Mouse (Mus musculus): ENCODE measurements at regions not wholly inside any gene's neighbourhood (a gene's known extent, or its start where the extent isn't known, plus 50 kb on each side); places are given as distances from the start of the nearest gene placed in this dataset.
"Not testable (repeated sequence)": the region's sequence is repeated elsewhere in the genome, so short reads cannot be mapped to it uniquely, and the experiment has no call there.

- no peak for DNase-seq (ENCODE audit: low read depth, low spot score)
- Histone ChIP-seq H3K27me3 (ENCODE audit: control insufficient read depth, insufficient read depth, low read length, poor library complexity, severe bottlenecking) (no peaks in the 10 kb centered on the region), H3K36me3 (ENCODE audit: control insufficient read depth, insufficient read depth, low read length, poor library complexity, severe bottlenecking) (no peaks in the 10 kb centered on the region)
These were observed 348.7 kb upstream of the Cpeb2 start for GRCm38 (mm10) chr5:42884251-42884650.

- Histone ChIP-seq H3K27me3 (ENCODE audit: control insufficient read depth, insufficient read depth, low read length, poor library complexity, severe bottlenecking) (no peaks in the 10 kb centered on the region), H3K36me3 (ENCODE audit: control insufficient read depth, insufficient read depth, low read length, poor library complexity, severe bottlenecking) (no peaks in the 10 kb centered on the region)
- DNase-seq (ENCODE audit: low read depth, low spot score): no peak
These were observed 341.1 kb upstream of the Cpeb2 start for GRCm38 (mm10) chr5:42891890-42892289.

- Histone ChIP-seq H3K27me3 (ENCODE audit: control insufficient read depth, insufficient read depth, low read length, poor library complexity, severe bottlenecking) (no peaks in the 10 kb centered on the region), H3K36me3 (ENCODE audit: control insufficient read depth, insufficient read depth, low read length, poor library complexity, severe bottlenecking) (no peaks in the 10 kb centered on the region)
- no peak for DNase-seq (ENCODE audit: low read depth, low spot score)
These were observed 326.8 kb upstream of the Cpeb2 start for GRCm38 (mm10) chr5:42906136-42906535.

DNA sequence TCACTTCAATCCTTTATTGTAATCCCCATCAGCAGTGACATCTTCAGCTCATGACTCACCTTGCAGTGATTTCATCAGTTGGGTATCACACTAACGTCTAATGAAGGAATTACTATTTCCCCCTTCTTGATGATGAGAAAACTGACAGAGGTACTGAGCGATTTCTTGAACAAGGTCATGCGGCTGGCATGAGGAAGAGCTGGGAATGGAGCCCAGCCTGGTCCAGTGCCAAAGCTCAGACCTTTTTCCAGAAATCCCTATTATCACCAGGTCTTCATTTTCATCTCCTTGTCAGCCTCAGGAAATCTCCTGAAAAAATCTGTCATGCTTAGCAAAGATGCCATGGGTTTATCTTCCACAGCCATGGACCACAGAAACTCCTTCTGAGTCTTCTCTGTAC is 313.6 kb upstream of the Cpeb2 start:
- no peaks in the 10 kb centered on the region for H3K27me3 ChIP-seq (ENCODE audit: control insufficient read depth, insufficient read depth, low read length, poor library complexity, severe bottlenecking)
- no peak for DNase-seq (ENCODE audit: low read depth, low spot score)
- no peaks in the 10 kb centered on the region for H3K36me3 ChIP-seq (ENCODE audit: control insufficient read depth, insufficient read depth, low read length, poor library complexity, severe bottlenecking)

DNA sequence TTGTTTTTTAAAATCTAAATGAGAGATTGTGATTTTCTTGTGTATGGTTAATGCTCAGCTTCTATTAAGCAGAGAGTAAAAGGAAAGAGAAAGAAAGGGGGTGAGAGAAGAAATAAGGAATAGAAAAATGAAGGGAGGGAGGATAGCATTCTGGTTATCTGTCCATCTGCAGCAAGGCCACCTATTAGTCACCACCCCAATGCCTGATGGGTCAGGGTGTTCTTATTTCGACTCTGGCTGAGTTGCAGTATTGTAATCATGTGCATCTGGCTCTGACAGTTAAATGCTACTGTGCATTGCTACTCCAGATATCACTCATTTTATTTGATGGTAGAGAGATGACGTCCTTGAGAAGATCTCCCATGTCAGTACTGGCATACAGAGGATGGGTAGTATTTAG is 300.9 kb upstream of the Cpeb2 start:
- Histone ChIP-seq H3K36me3 (ENCODE audit: control insufficient read depth, insufficient read depth, low read length, poor library complexity, severe bottlenecking) (no peaks in the 10 kb centered on the region), H3K27me3 (ENCODE audit: control insufficient read depth, insufficient read depth, low read length, poor library complexity, severe bottlenecking) (no peaks in the 10 kb centered on the region)
- DNase-seq (ENCODE audit: low read depth, low spot score): no peak

GRCm38 (mm10) chr5:42959296-42959862 is 273.6 kb upstream of the Cpeb2 start:
- H3K36me3 ChIP-seq (ENCODE audit: control insufficient read depth, insufficient read depth, low read length, poor library complexity, severe bottlenecking): no peaks in the 10 kb centered on the region
- DNase-seq (ENCODE audit: low read depth, low spot score): no peak

DNA sequence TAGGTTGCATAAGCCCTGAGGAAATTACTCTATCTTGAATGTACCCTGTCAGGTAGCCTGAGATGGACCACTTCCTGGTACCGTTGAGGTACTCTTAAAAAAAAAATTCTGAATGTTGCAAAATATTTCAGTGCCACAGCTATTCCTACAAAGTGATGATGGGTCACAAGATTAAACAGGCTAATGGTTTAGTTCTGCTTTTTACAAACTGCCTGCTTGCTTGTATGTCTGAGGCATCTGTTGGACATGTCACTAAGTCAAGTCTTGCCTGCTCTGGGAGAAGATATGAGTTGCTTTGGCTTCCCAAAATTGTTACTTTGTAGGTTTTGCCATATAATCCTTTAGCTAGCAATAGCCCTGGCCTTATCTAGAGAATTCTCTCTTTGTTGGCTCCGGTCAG is 266.0 kb upstream of the Cpeb2 start:
- H3K36me3 ChIP-seq (ENCODE audit: control insufficient read depth, insufficient read depth, low read length, poor library complexity, severe bottlenecking); H3K27me3 ChIP-seq (ENCODE audit: control insufficient read depth, insufficient read depth, low read length, poor library complexity, severe bottlenecking); DNase-seq (ENCODE audit: low read depth, low spot score): not testable (repeated sequence)

More at GRCm38 (mm10) chr5:42959296-42959862, 273.6 kb upstream of the Cpeb2 start:
- no peaks in the 10 kb centered on the region for H3K27me3 ChIP-seq (ENCODE audit: control insufficient read depth, insufficient read depth, low read length, poor library complexity, severe bottlenecking)

GRCm38 (mm10) chr5:42969209-42969608 is 263.8 kb upstream of the Cpeb2 start:
- H3K36me3 ChIP-seq (ENCODE audit: control insufficient read depth, insufficient read depth, low read length, poor library complexity, severe bottlenecking): no peaks in the 10 kb centered on the region

GRCm38 (mm10) chr5:42969621-42970020 is 263.3 kb upstream of the Cpeb2 start:
- DNase-seq (ENCODE audit: low read depth, low spot score): no peak
- Histone ChIP-seq H3K36me3 (ENCODE audit: control insufficient read depth, insufficient read depth, low read length, poor library complexity, severe bottlenecking) (no peaks in the 10 kb centered on the region), H3K27me3 (ENCODE audit: control insufficient read depth, insufficient read depth, low read length, poor library complexity, severe bottlenecking) (no peaks in the 10 kb centered on the region)

More at GRCm38 (mm10) chr5:42969209-42969608, 263.8 kb upstream of the Cpeb2 start:
- no peaks in the 10 kb centered on the region for H3K27me3 ChIP-seq (ENCODE audit: control insufficient read depth, insufficient read depth, low read length, poor library complexity, severe bottlenecking)
- no peak for DNase-seq (ENCODE audit: low read depth, low spot score)

GRCm38 (mm10) chr5:42977108-42977507 is 255.9 kb upstream of the Cpeb2 start:
- no peak for DNase-seq (ENCODE audit: low read depth, low spot score)
- H3K36me3 ChIP-seq (ENCODE audit: control insufficient read depth, insufficient read depth, low read length, poor library complexity, severe bottlenecking): no peaks in the 10 kb centered on the region

DNA sequence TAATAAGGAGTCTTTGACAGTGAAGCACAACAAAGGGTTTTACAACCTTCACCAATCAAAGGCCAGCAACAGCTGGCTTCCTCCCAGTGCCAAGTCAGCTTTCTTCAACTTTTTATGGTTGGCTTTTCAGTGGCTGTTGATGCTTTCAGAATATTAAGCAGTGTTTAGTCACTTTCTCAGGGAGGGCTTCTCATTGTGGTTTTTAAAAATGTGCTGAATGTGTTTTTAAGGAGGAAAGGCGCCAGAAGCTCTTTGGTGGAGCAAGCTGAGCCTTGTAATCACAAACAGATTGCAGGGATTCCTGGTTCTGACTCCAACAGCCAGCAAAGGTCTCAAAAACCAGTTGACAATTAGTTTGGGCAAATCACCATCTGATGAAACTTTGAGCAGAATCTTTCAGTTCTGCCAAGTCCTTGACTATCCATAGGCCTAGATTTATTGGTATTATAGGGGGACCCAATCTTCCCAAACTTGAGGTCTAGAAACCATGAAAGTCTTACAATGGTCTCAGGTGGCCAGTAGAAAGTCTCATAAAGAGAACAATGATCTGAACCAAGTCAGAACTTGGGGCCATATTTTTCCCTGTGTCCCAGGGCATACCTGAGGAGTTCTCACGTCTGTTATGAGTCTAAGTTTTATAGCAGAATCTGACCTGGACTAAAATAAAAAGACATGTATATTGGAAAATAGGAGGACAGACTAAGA is 251.9 kb upstream of the Cpeb2 start:
- Histone ChIP-seq H3K36me3 (ENCODE audit: control insufficient read depth, insufficient read depth, low read length, poor library complexity, severe bottlenecking) (no peaks in the 10 kb centered on the region), H3K27me3 (ENCODE audit: control insufficient read depth, insufficient read depth, low read length, poor library complexity, severe bottlenecking) (no peaks in the 10 kb centered on the region)
- DNase-seq (ENCODE audit: low read depth, low spot score): no peak

More at GRCm38 (mm10) chr5:42977108-42977507, 255.9 kb upstream of the Cpeb2 start:
- H3K27me3 ChIP-seq (ENCODE audit: control insufficient read depth, insufficient read depth, low read length, poor library complexity, severe bottlenecking): no peaks in the 10 kb centered on the region

- no peaks in the 10 kb centered on the region for H3K36me3 ChIP-seq (ENCODE audit: control insufficient read depth, insufficient read depth, low read length, poor library complexity, severe bottlenecking)
- DNase-seq (ENCODE audit: low read depth, low spot score): no peak
These were observed 246.8 kb upstream of the Cpeb2 start for GRCm38 (mm10) chr5:42986203-42986602.

DNA sequence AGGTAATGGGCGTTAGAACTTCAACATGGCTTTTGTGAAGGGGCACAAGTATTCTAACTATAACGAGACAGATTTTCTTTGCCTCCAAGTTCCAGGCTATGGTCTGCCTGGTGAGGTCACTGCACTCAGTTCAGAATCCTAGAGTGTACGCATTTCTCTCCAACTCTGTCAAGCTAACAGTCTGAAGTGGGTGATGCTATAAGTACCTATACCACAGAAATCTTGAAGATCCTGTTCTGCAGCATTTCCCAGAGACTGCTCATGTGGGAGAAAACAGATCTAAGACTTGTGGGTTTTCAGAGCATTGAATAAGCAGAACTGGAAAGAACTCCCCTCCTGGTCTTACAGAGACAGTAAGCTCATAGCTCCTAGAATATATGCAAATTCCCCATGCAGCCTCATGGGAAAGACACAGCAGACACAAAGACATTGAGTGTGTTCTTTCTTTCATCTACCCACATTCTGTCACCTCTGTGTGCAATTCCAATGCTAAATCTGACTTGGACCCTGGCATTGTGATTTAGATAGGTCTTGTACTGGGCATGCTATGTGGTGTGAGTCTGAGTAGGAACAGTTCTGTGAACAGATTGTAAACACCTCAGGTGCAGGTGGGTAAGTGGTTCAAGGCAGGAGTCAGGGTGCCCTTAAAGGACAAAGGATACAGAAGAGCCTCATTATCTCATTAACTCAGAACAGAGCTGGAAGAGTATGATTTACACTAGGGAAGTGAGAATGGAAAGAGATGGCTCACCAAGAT is 245.1 kb upstream of the Cpeb2 start:
- DNase-seq (ENCODE audit: low read depth, low spot score): no peak
- H3K36me3 ChIP-seq (ENCODE audit: control insufficient read depth, insufficient read depth, low read length, poor library complexity, severe bottlenecking): no peaks in the 10 kb centered on the region
- H3K27me3 ChIP-seq (ENCODE audit: control insufficient read depth, insufficient read depth, low read length, poor library complexity, severe bottlenecking): no peaks in the 10 kb centered on the region

More at GRCm38 (mm10) chr5:42986203-42986602, 246.8 kb upstream of the Cpeb2 start:
- H3K27me3 ChIP-seq (ENCODE audit: control insufficient read depth, insufficient read depth, low read length, poor library complexity, severe bottlenecking): no peaks in the 10 kb centered on the region

GRCm38 (mm10) chr5:42989287-42989686 is 243.7 kb upstream of the Cpeb2 start:
- H3K27me3 ChIP-seq (ENCODE audit: control insufficient read depth, insufficient read depth, low read length, poor library complexity, severe bottlenecking): no peaks in the 10 kb centered on the region
- no peaks in the 10 kb centered on the region for H3K36me3 ChIP-seq (ENCODE audit: control insufficient read depth, insufficient read depth, low read length, poor library complexity, severe bottlenecking)
- DNase-seq (ENCODE audit: low read depth, low spot score): no peak

- H3K27me3 ChIP-seq (ENCODE audit: control insufficient read depth, insufficient read depth, low read length, poor library complexity, severe bottlenecking): no peaks in the 10 kb centered on the region
- no peaks in the 10 kb centered on the region for H3K36me3 ChIP-seq (ENCODE audit: control insufficient read depth, insufficient read depth, low read length, poor library complexity, severe bottlenecking)
- DNase-seq (ENCODE audit: low read depth, low spot score): no peak
These were observed 208.9 kb upstream of the Cpeb2 start for GRCm38 (mm10) chr5:43024006-43024593.

Data from splenic B cell, adult 2 months (primary cell).